Mouse (Mus musculus): Measurements from ENCODE around the gene Myh9. TPM values are rescaled to one million over a fixed set of nuclear protein-coding genes. Genes with fewer than 3 reads are reported as not detected.

Gene Myh9
- total RNA-seq, 2 experiments from 2014 or later = 88.3 to 96.3 TPM

DNA sequence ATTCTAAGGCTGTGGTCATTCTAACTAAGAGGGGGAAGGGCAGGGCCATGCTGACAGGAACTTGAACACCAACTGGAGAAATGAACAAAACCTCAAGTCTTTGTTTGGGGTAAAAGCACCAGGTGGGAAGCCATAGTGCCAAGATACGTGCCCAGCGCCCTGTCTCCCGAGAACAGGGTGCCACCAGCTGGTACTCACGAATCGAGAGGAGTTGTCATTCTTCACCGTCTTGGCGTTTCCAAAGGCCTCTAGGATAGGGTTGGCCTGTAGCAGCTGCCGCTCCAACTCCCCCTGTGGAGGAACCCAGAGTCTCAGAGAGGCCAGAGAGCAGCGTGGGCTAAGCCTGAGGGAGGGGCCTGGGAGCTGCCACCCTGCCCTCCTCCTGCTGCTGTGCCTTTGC, 49.9 kb downstream of the Myh9 start:
- TF ChIP-seq CTCF (conservative IDR thresholded peaks at IDR 0.05) = no peak
- Histone ChIP-seq H3K27ac (peak overlapping the region; percentile 92), H3K4me3 (no peak overlapping the region)
- DNase-seq (ENCODE audit: low spot score in 2 of 2) = no peak

DNA sequence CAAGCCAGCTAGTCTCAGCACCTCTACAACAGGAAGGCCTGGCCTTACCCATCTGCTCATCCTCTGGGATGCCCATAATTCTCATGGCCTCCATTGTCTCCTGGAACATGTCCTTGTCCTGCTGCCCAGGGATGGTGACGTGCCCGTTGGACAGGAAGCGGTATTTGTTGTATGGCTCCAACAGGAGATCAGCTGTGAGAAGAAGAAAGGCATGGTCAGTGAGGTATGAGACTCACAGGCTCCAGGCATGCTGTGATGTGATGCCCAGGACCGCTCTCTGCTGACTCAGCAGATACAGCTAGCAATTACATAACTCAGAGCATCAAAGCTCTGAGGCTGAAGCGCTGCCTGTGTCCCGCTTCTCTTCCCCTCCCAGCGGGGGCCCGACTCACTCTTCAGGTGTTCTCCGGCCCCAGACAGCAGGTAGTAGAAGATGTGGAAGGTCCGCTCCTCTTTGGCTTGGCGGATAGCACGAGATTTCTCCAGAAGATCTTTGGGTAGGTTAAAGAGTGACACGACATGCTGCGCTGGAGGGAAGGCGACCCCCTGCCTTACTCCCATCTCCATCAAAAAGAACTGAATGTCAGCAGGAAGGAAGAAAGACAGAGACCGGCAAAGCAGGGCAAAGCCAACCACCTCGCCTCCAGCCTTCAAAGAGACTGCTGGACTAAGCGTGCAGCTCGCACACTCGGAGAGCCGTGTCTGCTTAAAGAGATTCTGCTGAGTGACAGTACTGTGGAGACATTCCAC, 51.1 kb downstream of the Myh9 start:
- DNase-seq (ENCODE audit: low spot score in 2 of 2) = no peak
- Histone ChIP-seq H3K4me3 (no peak overlapping the region), H3K27ac (peak overlapping the region; percentile 14; the same call in 1 of the 2 replicates)
- TF ChIP-seq CTCF (conservative IDR thresholded peaks at IDR 0.05) = no peak

- no peak overlapping the region for H3K4me3 ChIP-seq
- no peak for TF ChIP-seq CTCF (conservative IDR thresholded peaks at IDR 0.05)
- DNase-seq (ENCODE audit: low spot score in 2 of 2) = no peak
- H3K27ac ChIP-seq = peak overlapping the region; percentile 65; the same call in 1 of the 2 replicates
These were observed 52.8 kb downstream of the Myh9 start for GRCm38 (mm10) chr15:77789186-77789585.

GRCm38 (mm10) chr15:77788356-77788755, 53.6 kb downstream of the Myh9 start:
- H3K27ac ChIP-seq = peak overlapping the region; percentile 65
- TF ChIP-seq CTCF (conservative IDR thresholded peaks at IDR 0.05) = no peak
- DNase-seq (ENCODE audit: low spot score in 2 of 2) = no peak
- H3K4me3 ChIP-seq = no peak overlapping the region

GRCm38 (mm10) chr15:77785807-77786206, 56.2 kb downstream of the Myh9 start:
- Histone ChIP-seq H3K27ac (peak overlapping the region; percentile 92), H3K4me3 (no peak overlapping the region)
- DNase-seq (ENCODE audit: low spot score in 2 of 2) = no peak
- no peak for TF ChIP-seq CTCF (conservative IDR thresholded peaks at IDR 0.05)

DNA sequence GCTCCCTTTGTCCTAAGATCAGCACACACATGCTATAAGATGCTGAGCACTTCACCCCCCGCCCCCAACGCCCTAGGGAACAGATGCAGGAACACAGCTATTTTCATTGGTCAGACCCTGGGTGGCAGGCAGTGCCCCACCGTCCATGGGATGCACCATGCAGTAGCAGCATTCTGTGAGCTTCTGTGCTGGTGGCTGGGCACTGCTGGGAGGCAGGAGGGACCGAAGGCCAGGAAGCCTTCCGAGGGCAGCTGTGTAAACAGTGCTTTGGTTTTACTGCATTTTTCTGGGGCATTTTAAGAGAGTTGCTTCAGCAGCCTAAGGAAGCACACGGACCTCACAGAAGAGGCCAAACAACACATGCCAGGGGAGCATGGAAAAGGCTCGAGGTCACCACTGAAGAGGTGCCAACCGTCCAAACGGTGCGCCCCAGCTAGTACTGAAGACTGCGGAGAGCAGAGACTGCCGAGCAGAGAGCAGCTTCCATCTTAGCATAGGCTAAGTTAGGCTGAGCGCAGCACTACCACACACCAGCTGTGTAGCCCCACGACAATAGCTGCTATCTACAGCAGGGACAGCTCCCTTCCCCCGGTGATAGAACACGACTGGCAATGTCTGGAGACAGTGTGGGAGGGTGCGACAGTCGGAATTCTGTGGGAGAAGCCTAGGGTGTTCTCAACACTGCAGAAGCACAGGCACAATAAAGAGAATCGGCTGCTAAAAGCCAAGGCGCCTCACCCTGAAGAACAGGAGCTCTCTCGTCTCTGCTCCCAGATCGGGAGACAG, 57.7 kb downstream of the Myh9 start:
- Histone ChIP-seq H3K4me3 (no peak overlapping the region), H3K27ac (peak overlapping the region; percentile 92)
- no peak for TF ChIP-seq CTCF (conservative IDR thresholded peaks at IDR 0.05)
- DNase-seq (ENCODE audit: low spot score in 2 of 2) = peak; percentile 74 to 89

DNA sequence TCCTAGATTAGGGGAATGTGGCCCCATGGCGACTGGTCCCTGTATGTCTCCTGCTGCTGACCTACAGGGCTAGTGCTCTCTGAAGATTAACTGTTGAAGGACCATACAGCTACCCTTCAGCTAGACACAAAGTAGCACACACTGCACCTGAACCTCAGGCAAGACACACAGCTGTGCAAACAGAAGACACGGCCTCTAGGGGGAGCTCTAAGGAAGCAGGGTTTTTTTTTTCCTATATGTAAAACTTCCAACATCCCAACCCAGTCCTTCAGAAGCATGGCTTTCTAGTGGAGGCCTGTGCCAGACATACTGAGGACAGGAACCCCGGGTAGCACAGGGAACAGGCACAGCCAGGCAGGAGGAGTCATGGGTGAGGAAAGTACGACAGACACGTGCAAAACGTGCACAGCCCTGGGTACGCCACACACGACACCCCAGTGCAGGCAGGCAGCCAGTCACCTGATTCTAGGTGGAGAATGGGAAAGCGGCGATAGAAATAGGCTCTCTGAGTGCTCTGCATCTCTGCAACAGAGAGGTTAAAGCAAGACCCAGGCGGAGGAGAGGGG, 59.4 kb downstream of the Myh9 start:
- TF ChIP-seq CTCF (conservative IDR thresholded peaks at IDR 0.05) = peak; percentile 87

GRCm38 (mm10) chr15:77775186-77775963, 66.6 kb downstream of the Myh9 start:
- TF ChIP-seq CTCF (conservative IDR thresholded peaks at IDR 0.05) = peak; percentile 99
- peak; percentile 58 to 89 for DNase-seq (ENCODE audit: low spot score in 2 of 2)
- H3K27ac ChIP-seq = 0 out of 2 replicates have a peak overlapping the region, but pooled peaks have one; percentile 29

More for the DNA sequence above, 59.4 kb downstream of the Myh9 start:
- H3K4me3 ChIP-seq = no peak overlapping the region
- DNase-seq (ENCODE audit: low spot score in 2 of 2) = no peak
- H3K27ac ChIP-seq = peak overlapping the region; percentile 92; the same call in 1 of the 2 replicates

GRCm38 (mm10) chr15:77774303-77774702, 67.7 kb downstream of the Myh9 start:
- DNase-seq (ENCODE audit: low spot score in 2 of 2) = no peak
- no peak for TF ChIP-seq CTCF (conservative IDR thresholded peaks at IDR 0.05)

More at GRCm38 (mm10) chr15:77775186-77775963, 66.6 kb downstream of the Myh9 start:
- H3K4me3 ChIP-seq = no peak overlapping the region

DNA sequence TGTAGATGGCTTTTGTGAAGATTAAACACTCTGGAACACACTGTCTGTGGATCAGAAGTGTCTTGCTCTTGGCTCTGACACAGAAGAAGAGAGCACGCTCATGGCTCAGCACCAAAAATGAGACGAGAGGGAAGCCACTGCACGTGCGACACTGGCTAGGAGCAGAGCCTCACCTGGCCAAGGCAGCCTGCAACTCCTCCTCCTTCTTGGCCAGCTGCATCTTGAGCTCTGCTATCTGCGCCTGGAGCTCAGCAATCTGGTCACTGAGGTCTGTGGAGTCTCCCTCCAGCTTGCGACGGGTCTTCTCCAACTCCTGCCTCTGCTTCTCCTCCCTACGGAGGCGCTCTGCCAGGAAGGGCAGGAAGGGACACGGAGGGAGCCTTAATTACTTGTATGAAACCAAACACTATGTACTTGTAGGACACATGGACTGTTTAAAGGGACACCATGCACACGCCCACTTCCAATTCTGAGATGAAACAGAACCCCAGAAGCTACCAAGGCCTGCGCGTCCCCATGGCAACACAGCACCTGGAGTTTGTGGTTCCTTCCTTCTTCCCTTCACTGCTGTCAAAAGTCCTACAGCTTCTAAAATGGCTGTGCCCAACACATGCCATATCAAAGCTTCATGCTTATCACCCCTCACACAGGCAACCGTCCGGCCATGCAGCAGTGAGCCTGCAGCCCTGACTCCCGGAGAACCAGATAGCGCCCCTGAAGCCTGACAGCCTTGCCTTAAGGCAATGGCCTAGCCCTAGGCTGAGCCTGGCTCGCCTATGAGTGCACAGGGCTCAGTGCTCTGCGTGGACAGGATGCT, 68.7 kb downstream of the Myh9 start:
- H3K27ac ChIP-seq = peak overlapping the region; percentile 76
- no peak for DNase-seq (ENCODE audit: low spot score in 2 of 2)
- no peak overlapping the region for H3K4me3 ChIP-seq
- TF ChIP-seq CTCF (conservative IDR thresholded peaks at IDR 0.05) = no peak

More at GRCm38 (mm10) chr15:77774303-77774702, 67.7 kb downstream of the Myh9 start:
- Histone ChIP-seq H3K27ac (peak overlapping the region; percentile 76; the same call in 1 of the 2 replicates), H3K4me3 (no peak overlapping the region)

DNA sequence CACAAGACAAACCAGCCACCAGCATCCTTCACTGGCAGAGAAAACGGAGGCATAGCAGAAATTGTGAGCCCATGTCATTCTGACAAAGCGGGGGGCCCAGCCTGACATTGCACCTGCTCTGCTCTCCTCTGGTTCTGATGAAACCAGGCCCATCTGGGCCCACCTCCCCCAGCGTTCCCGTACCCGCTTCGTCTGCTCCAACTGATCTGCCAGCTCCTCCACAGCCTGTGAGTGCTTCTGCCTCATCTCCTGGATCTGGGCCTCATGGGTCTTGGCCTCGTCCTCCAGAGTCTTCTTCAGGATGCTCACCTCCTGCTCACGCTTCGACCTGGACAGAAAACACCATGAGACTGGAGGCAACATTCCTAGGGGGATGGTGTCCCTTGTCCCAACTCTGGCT, 71.0 kb downstream of the Myh9 start:
- TF ChIP-seq CTCF (conservative IDR thresholded peaks at IDR 0.05) = no peak
- Histone ChIP-seq H3K27ac (peak overlapping the region; percentile 76), H3K4me3 (no peak overlapping the region)
- DNase-seq (ENCODE audit: low spot score in 2 of 2) = peak; percentile 65 to 69
